Mouse (Mus musculus) lung, postnatal 0 days (tissue): ENCODE data around the gene Abat.

ENCODE experiments used
- CTCF ChIP-seq: IDR thresholded peaks from 2 replicates; pipeline ENCODE4 v1.5.1; 2016; ENCODE audit warnings: antibody characterized with exemption, mild to moderate bottlenecking
- EP300 ChIP-seq: IDR thresholded peaks from 2 replicates; pipeline ENCODE4 v1.6.1; 2016; ENCODE audit warnings: antibody characterized with exemption, mild to moderate bottlenecking, control low read depth

DNA sequence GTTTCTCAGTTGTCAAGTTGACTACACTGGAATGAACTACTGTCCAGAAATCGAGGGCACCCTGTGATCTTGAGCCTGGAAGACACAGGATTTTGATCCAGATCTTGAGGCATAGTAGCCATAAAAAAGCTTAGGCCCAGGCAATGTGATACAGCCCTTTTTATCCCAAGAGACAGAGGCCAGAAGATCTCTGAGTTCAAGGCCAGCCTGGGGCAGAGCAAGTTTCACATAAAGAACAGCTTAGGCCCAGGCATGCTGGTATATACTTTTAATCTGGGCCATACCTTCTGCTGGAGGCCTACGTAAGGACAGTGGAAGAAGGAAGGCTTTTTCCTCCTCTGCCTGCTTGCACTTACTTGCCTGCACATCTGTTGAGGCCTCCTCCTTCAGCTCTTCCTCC is 51.6 kb downstream of the Abat start:
- TF ChIP-seq CTCF: no peak
- TF ChIP-seq EP300: no peak
